ENCODE assay signal across 10 mouse cellular contexts in genomic region chr5:38062709-38063108, GRCm38 (mm10). TPM values are rescaled to one million over a fixed set of nuclear protein-coding genes. Genes with fewer than 3 reads are reported as not detected.
DNase-seq lines count a peak whose midpoint lies in the region; ATAC-seq and TF ChIP-seq lines count a peak whose summit lies in the region.
"Had no signal": no experiment of that assay in that cellular context is flagged by ENCODE, and none has a peak within 500 bp of the region (broad histone marks: within the 10 kb centered on the region; RNA-seq: fewer than 3 reads in every experiment).

No protein-coding gene starts in this region.

- no peak overlapping the region for H3K9ac ChIP-seq in heart, postnatal 0 days (replicated peaks; ENCODE audit: low read depth, low read length)
- H3K9ac ChIP-seq in midbrain, embryonic 14.5 days (replicated peaks; ENCODE audit: low read length), result no peak overlapping the region
- no peak overlapping the region for H3K9ac ChIP-seq in midbrain, embryonic 16.5 days (ENCODE audit: low read depth, low read length)
- H3K9ac ChIP-seq: liver, embryonic 13.5 days had no signal

- ATAC-seq in heart, postnatal 0 days (ENCODE audit: insufficient read depth, low read depth), result no peak
- ATAC-seq in midbrain, embryonic 14.5 days (ENCODE audit: low FRiP score, low TSS enrichment), result no peak
- ATAC-seq in midbrain, embryonic 16.5 days, result no peak
- peak; percentile 45; the same call in 1 of the 2 replicates for ATAC-seq in common myeloid progenitor, adult 5-6 weeks (replicated peaks; ENCODE audit: low read depth, poor library complexity, severe bottlenecking)
- no peak for ATAC-seq in monocyte, adult 5-6 weeks (replicated peaks; ENCODE audit: insufficient number of reproducible peaks, low FRiP score, low TSS enrichment, poor library complexity, severe bottlenecking)

- no peak for DNase-seq in heart, postnatal 0 days (ENCODE audit: low spot score)
- no peak for DNase-seq in heart, adult 9 months (ENCODE audit: low spot score in 2 of 2)
- peak; percentile 68 for DNase-seq in midbrain, embryonic 14.5 days
- no peak for DNase-seq in thymus, postnatal 10 days (ENCODE audit: low spot score in 2 of 2)
- no peak for DNase-seq in right cerebral cortex, adult 18-20 months
- DNase-seq: liver, embryonic 13.5 days; right cerebral cortex, postnatal 14 days had no signal

- no peak for TF ChIP-seq EP300 in heart, postnatal 0 days (IDR thresholded peaks at IDR 0.05; ENCODE audit: low read depth)

- WGBS in heart, postnatal 0 days, result 22% methylated on average over 5 of the region's 5 CpGs
- WGBS in midbrain, embryonic 14.5 days, result 17% methylated on average over 5 of the region's 5 CpGs
- WGBS in midbrain, embryonic 16.5 days, result 19% methylated on average over 5 of the region's 5 CpGs

- no peaks in the 10 kb centered on the region for H3K27me3 ChIP-seq in heart, postnatal 0 days (ENCODE audit: control insufficient read depth, insufficient read depth, low read length)
- no peaks in the 10 kb centered on the region for H3K27me3 ChIP-seq in midbrain, embryonic 14.5 days (ENCODE audit: control insufficient read depth, insufficient read depth, low read length)
- no peaks in the 10 kb centered on the region for H3K27me3 ChIP-seq in midbrain, embryonic 16.5 days (ENCODE audit: control insufficient read depth, insufficient read depth, low read depth, low read length)
- H3K27me3 ChIP-seq: liver, embryonic 13.5 days had no signal

- TF ChIP-seq CTCF in heart, postnatal 0 days (IDR thresholded peaks at IDR 0.05; ENCODE audit: low read depth), result peak; percentile 37

- no peak overlapping the region for H3K4me2 ChIP-seq in heart, postnatal 0 days (ENCODE audit: low read depth, low read length)
- no peak overlapping the region for H3K4me2 ChIP-seq in midbrain, embryonic 14.5 days (ENCODE audit: low read length)
- no peak overlapping the region for H3K4me2 ChIP-seq in midbrain, embryonic 16.5 days (ENCODE audit: low read length)
- H3K4me2 ChIP-seq: liver, embryonic 13.5 days had no signal

- no peak overlapping the region for H3K4me3 ChIP-seq in heart, postnatal 0 days (ENCODE audit: low read depth, low read length)
- no peak overlapping the region for H3K4me3 ChIP-seq in midbrain, embryonic 14.5 days (replicated peaks; ENCODE audit: low read depth, low read length)
- H3K4me3 ChIP-seq in midbrain, embryonic 16.5 days (ENCODE audit: low read depth, low read length), result no peak overlapping the region
- H3K4me3 ChIP-seq: liver, embryonic 13.5 days had no signal

- H3K27ac ChIP-seq in heart, postnatal 0 days (ENCODE audit: low read depth), result no peak overlapping the region
- H3K27ac ChIP-seq in midbrain, embryonic 14.5 days (replicated peaks; ENCODE audit: low read depth, low read length), result no peak overlapping the region
- no peak overlapping the region for H3K27ac ChIP-seq in midbrain, embryonic 16.5 days (ENCODE audit: low read length)
- H3K27ac ChIP-seq: liver, embryonic 13.5 days had no signal

- H3K4me1 ChIP-seq in heart, postnatal 0 days (ENCODE audit: control insufficient read depth, insufficient read depth), result no peaks in the 10 kb centered on the region
- H3K4me1 ChIP-seq in midbrain, embryonic 14.5 days (ENCODE audit: control insufficient read depth, insufficient read depth, low read length), result no peaks in the 10 kb centered on the region
- no peaks in the 10 kb centered on the region; the same call in 1 of the 2 replicates for H3K4me1 ChIP-seq in midbrain, embryonic 16.5 days (ENCODE audit: control insufficient read depth, insufficient read depth, low read length)
- H3K4me1 ChIP-seq: liver, embryonic 13.5 days had no signal

- no peaks in the 10 kb centered on the region for H3K9me3 ChIP-seq in heart, postnatal 0 days (replicated peaks; ENCODE audit: control insufficient read depth, low read length)
- H3K9me3 ChIP-seq in midbrain, embryonic 14.5 days (ENCODE audit: control insufficient read depth, low read length), result no peaks in the 10 kb centered on the region
- no peaks in the 10 kb centered on the region for H3K9me3 ChIP-seq in midbrain, embryonic 16.5 days (replicated peaks; ENCODE audit: control insufficient read depth, low read length, poor library complexity, severe bottlenecking)
- H3K9me3 ChIP-seq: liver, embryonic 13.5 days had no signal

- no peaks in the 10 kb centered on the region for H3K36me3 ChIP-seq in heart, postnatal 0 days (replicated peaks; ENCODE audit: control insufficient read depth, insufficient read depth, low read length)
- H3K36me3 ChIP-seq in midbrain, embryonic 14.5 days (ENCODE audit: control insufficient read depth, insufficient read depth, low read length), result no peaks in the 10 kb centered on the region
- H3K36me3 ChIP-seq in midbrain, embryonic 16.5 days (ENCODE audit: control insufficient read depth, insufficient read depth, low read length), result no peaks in the 10 kb centered on the region
- H3K36me3 ChIP-seq: liver, embryonic 13.5 days had no signal

RNA-seq across cellular contexts. Expression of gene Stx18, which starts 24.2 kb away (rescaled TPM):
- 15.7 and 17.5 TPM in 2 replicates for total RNA-seq in heart, postnatal 0 days (2014; rRNA removed; ENCODE audit: low replicate concordance)
- polyA plus RNA-seq in heart, postnatal 0 days (2015; fragmentation: Nextera tagmentation; extraction: Ambion mirVana), result 25.6 and 25.8 TPM in 2 replicates
- 29.5 and 33.2 TPM in 2 replicates for polyA plus RNA-seq in midbrain, embryonic 14.5 days (2014; fragmentation: Nextera tagmentation; extraction: Ambion mirVana)
- polyA plus RNA-seq in midbrain, embryonic 16.5 days (2015; fragmentation: Nextera tagmentation; extraction: Ambion mirVana), result 31.8 and 32.6 TPM in 2 replicates
- 31.1 and 32.8 TPM in 2 replicates for total RNA-seq in common myeloid progenitor, adult 5-6 weeks (2017)
- total RNA-seq in monocyte, adult 5-6 weeks (2017), result 50.6 to 57.1 TPM (median 50.7 TPM) in 3 replicates
